Mouse (Mus musculus): Measurements from ENCODE around the gene Chst1.

DNA sequence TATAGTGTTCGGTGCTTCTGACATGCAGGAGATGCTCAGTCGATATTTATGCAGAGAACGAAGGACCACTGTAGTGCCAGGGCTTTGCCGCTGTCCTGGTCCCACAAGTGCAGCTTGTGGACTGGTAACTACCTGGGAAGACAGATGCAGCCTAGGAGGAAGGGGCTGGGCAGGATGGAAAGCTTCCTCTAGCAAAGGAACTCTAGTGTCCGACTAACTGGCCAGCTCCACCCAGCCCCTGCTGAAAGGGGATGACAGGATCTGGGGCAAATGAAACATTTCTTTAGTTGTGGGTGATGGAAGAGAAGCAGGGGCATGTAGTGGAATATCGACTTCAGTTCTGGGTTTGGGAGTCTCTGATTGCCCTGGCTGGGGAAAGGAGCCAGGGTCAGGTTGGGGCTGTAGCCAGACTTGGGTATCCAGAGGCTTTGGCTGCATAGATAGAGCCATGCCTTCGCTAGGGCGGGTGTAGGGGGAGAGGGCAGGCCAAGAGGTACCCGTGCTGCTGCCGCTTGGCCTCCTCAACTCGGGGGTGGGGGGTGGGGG is 493 bp upstream of the Chst1 start:
- TF ChIP-seq CTCF (IDR thresholded peaks at IDR 0.05; ENCODE audit: control insufficient read depth, insufficient read depth, low read length) (no peak), POLR2A (IDR thresholded peaks at IDR 0.05; ENCODE audit: borderline replicate concordance, control insufficient read depth, low read depth, low read length) (no peak)

All from bone marrow, adult 2 months (tissue).